Mouse (Mus musculus) lung, postnatal 0 days (tissue): ENCODE results near the gene Cadps2. TPM values are rescaled to one million over a fixed set of nuclear protein-coding genes. Genes with fewer than 3 reads are reported as not detected.

Experiments
- ATAC-seq: fragments of 200-750 bp; cut with Nextera tagmentation; 2 replicates; pipeline ENCODE4 v1.8.0; 2017; ENCODE audit warnings: moderate library complexity
- DNase-seq: peaks from one replicate; pipeline ENCODE4 v3.0.0-alpha.2; 2016; ENCODE audit warnings: low spot score
- H3K27ac ChIP-seq: fragments of 300-500 bp; sonication (generic); 2 replicates; pipeline ENCODE4 v1.5.1; 2014; ENCODE audit warnings: antibody characterized with exemption, mild to moderate bottlenecking, low read length, mixed read lengths
- H3K27me3 ChIP-seq: fragments of 300-500 bp; sonication (generic); replicated peaks from 2 replicates; pipeline ENCODE4 v1.6.1; 2014; ENCODE audit warnings: low read length, mixed read lengths; ENCODE audit not compliant: insufficient read depth
- H3K36me3 ChIP-seq: fragments of 300-500 bp; sonication (generic); 2 replicates; pipeline ENCODE4 v1.6.1; 2014; ENCODE audit warnings: low read length, mixed read lengths; ENCODE audit not compliant: insufficient read depth
- H3K4me1 ChIP-seq: fragments of 300-500 bp; sonication (generic); 2 replicates; pipeline ENCODE4 v1.6.1; 2014; ENCODE audit warnings: antibody characterized with exemption, low read depth, low read length, mixed read lengths; ENCODE audit not compliant: insufficient read depth
- H3K4me2 ChIP-seq: fragments of 300-500 bp; sonication (generic); replicated peaks from 2 replicates; pipeline ENCODE4 v1.6.1; 2014; ENCODE audit warnings: low read depth, mild to moderate bottlenecking, low read length, moderate library complexity, mixed read lengths
- H3K4me3 ChIP-seq: fragments of 300-500 bp; sonication (generic); 2 replicates; pipeline ENCODE4 v1.5.1; 2014; ENCODE audit warnings: low read depth, low read length
- H3K9ac ChIP-seq: fragments of 300-500 bp; sonication (generic); replicated peaks from 2 replicates; pipeline ENCODE4 v1.6.1; 2014; ENCODE audit warnings: low read depth, mild to moderate bottlenecking
- H3K9me3 ChIP-seq: fragments of 300-500 bp; sonication (generic); 2 replicates; pipeline ENCODE4 v1.6.1; 2016; ENCODE audit warnings: low read length, mixed read lengths
- CTCF ChIP-seq: IDR thresholded peaks from 2 replicates; pipeline ENCODE4 v1.5.1; 2016; ENCODE audit warnings: antibody characterized with exemption, mild to moderate bottlenecking
- EP300 ChIP-seq: IDR thresholded peaks from 2 replicates; pipeline ENCODE4 v1.6.1; 2016; ENCODE audit warnings: antibody characterized with exemption, mild to moderate bottlenecking, control low read depth
- WGBS: fragments of 180-500 bp; shearing (Covaris S2); extraction: QIAGEN DNeasy Blood & Tissue Kit; methylation state at CpG from one replicate; pipeline ENCODE4 v1.1.7; 2014; 5-methylcytosine and 5-hydroxymethylcytosine counted together
- polyA plus RNA-seq: library from polyadenylated mRNA; unstranded; fragments of >200 nt; fragmentation: Nextera tagmentation; extraction: Ambion mirVana; gene quantifications from 2 replicates; pipeline ENCODE4 v1.2.1, GENCODE M21; 2015

Cadps2 gene
- polyA plus RNA-seq, 1 experiment from 2014 or later, result 8.0 TPM

DNA sequence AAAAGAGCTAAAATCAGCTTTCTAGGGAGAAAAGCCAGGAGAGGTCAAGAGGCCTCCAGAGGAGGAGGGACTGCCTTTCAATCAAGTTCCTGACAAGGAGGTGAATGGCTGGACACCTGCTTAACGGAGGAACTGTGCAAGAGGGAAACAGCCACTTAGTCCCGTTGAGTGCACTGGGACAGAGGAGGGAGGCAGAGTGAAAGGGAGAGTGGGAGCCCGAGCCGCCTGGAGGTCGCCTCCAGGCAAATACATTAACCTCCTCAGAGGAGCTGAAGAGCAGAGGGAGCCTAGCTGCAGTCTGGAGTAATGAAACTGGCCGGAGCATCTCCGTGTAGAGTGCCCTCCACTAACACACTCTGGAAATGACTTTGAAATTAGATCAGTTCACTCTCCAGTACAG, 485.7 kb downstream of the Cadps2 start:
- Histone ChIP-seq H3K27ac (no peak overlapping the region), H3K36me3 (no peaks in the 10 kb centered on the region), H3K9me3 (no peaks in the 10 kb centered on the region), H3K4me2 (no peak overlapping the region), H3K27me3 (no peaks in the 10 kb centered on the region), H3K4me3 (no peak overlapping the region), H3K9ac (no peak overlapping the region), H3K4me1 (no peaks in the 10 kb centered on the region)
- DNase-seq (peak; percentile 7), ATAC-seq (no peak)
- TF ChIP-seq CTCF, result no peak
- no peak for TF ChIP-seq EP300
- WGBS, result 8% methylated on average over 7 of the region's 7 CpGs

DNA sequence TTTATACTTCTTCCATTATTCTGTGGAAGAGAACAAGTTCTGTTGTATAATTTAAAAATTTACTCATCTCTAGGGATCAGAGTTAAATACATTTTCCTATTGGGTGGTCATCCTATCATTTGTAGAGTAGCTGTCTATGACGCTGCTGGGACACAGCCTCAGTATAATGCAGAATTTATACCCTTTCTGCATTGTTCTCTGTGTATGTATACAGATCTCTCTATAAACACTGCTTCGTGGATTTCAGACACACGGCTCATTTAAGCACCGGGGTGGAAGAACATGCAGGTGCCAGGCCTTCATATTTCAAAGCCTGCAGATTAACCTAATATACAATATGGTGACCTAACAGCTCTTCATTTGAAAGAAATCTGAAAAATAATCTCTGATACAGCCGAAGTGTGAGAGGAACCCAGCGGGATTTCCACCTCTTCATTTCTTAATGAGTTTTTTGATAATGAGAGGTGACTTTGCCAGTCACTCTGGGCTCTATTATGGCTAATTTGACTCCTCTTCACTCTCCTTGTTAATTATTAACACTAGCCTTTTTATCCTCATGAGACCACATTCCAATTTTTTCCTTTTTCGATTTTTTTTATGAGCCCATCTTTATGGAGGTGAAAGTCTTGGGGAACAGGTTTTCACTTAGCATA, 501.7 kb downstream of the Cadps2 start:
- Histone ChIP-seq H3K27me3 (no peaks in the 10 kb centered on the region), H3K9me3 (no peaks in the 10 kb centered on the region), H3K4me1 (no peaks in the 10 kb centered on the region), H3K36me3 (no peaks in the 10 kb centered on the region), H3K27ac (no peak overlapping the region), H3K9ac (no peak overlapping the region), H3K4me3 (no peak overlapping the region), H3K4me2 (no peak overlapping the region)
- DNase-seq (no peak), ATAC-seq (no peak)
- no peak for TF ChIP-seq CTCF
- TF ChIP-seq EP300, result no peak
- WGBS, result 60% methylated on average over 7 of the region's 7 CpGs

DNA sequence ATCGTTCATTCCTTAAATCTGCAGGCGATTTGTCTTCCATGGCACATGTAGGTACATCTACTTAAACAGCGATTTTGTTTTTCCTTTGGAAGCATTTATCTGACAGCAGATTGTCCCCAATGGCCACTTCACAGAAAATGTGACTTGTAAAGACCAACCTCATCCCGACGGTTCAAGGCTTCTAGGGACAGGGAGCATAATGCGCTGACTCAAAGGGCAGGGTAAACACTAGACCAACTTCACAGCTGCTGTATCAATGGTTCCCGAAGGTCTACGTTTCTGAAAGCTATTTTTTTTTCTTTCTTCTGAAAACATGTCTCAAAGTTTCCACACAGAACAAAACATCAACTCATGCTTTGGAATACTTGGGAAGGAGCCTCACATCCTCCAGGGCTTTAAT, 524.3 kb downstream of the Cadps2 start:
- no peak overlapping the region for H3K9ac ChIP-seq
- 66% methylated on average over 8 of the region's 8 CpGs for WGBS
- H3K4me1 ChIP-seq, result no peaks in the 10 kb centered on the region
- no peak overlapping the region for H3K27ac ChIP-seq
- H3K4me3 ChIP-seq, result no peak overlapping the region
- no peaks in the 10 kb centered on the region for H3K9me3 ChIP-seq
- no peaks in the 10 kb centered on the region for H3K36me3 ChIP-seq
- ATAC-seq (no peak), DNase-seq (no peak)
- no peak overlapping the region for H3K4me2 ChIP-seq
- no peak for TF ChIP-seq EP300
- no peak for TF ChIP-seq CTCF
- H3K27me3 ChIP-seq, result no peaks in the 10 kb centered on the region

DNA sequence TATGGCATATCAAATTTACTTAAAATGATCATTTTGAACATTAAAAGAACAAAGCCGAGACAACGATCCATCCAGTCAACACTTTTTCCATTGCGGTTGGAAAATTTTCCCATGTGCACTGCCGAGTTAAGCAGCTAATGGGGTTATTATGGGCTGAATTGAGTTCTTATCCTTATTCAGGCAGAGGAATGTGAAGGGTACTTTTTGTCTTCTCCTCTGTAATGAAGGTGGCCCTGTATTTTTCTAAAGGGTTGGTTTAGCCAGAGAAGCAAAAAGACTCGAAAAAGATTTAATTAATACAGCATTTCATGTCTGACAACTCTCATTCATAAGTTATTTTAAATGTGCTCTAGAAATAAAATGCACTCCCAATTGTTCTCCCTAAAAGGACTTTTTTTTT, 524.9 kb downstream of the Cadps2 start:
- TF ChIP-seq EP300 (no peak), CTCF (no peak)
- H3K36me3 ChIP-seq, result no peaks in the 10 kb centered on the region
- WGBS, result 75% methylated on average over 5 of the region's 5 CpGs
- H3K9ac ChIP-seq, result no peak overlapping the region
- no peak overlapping the region for H3K4me3 ChIP-seq
- no peaks in the 10 kb centered on the region for H3K9me3 ChIP-seq
- no peaks in the 10 kb centered on the region for H3K27me3 ChIP-seq
- DNase-seq (no peak), ATAC-seq (no peak)
- no peak overlapping the region for H3K27ac ChIP-seq
- H3K4me1 ChIP-seq, result no peaks in the 10 kb centered on the region
- H3K4me2 ChIP-seq, result no peak overlapping the region

DNA sequence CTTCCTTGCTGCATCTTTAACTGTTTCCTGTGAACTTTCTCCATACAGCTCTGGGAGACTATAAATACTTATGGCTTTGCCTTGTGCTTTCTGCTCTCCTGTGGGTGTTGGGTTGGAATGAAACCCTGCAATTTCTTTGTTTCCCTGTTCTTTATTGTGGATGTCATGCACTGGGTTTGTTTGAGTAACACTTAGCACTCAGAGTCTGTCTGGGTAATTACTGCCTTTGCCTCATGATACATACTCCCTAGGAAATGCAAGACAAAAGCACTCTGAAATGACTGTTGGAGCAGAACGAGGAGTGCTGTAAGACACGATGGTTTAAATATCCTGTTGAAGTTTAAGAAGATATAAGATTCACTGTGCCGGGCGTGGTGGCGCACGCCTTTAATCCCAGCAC, 533.2 kb downstream of the Cadps2 start:
- DNase-seq (no peak), ATAC-seq (no peak)
- H3K27ac ChIP-seq, result no peak overlapping the region
- no peak for TF ChIP-seq EP300
- TF ChIP-seq CTCF, result no peak
- H3K36me3 ChIP-seq, result no peaks in the 10 kb centered on the region
- no peak overlapping the region for H3K4me2 ChIP-seq
- H3K9me3 ChIP-seq, result no peaks in the 10 kb centered on the region
- H3K27me3 ChIP-seq, result no peaks in the 10 kb centered on the region
- H3K4me3 ChIP-seq, result no peak overlapping the region
- H3K9ac ChIP-seq, result no peak overlapping the region
- 84% methylated on average over 6 of the region's 6 CpGs for whole genome bisulfite sequencing
- H3K4me1 ChIP-seq, result no peaks in the 10 kb centered on the region

DNA sequence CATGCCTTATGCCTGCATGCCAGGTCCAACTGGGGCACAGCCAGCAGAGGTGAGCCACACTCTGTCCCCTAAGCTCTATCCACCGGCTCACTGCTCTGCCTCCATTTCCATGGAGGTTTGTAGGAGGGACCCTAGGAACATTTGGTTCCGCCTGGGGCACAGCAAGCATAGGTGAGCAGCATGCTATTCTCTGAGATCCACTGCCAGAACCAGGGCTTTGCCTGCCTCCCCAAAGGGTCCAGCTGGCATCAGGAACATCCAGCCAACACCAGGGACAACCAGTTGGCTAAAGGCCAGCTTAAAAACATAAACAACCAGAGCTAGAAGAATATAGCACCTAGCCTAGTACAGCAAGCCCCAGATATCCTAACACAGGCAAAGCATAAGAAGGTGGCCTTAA, 540.6 kb downstream of the Cadps2 start:
- Histone ChIP-seq H3K9ac (no peak overlapping the region), H3K4me1 (no peaks in the 10 kb centered on the region), H3K27ac (no peak overlapping the region), H3K4me3 (no peak overlapping the region), H3K9me3 (no peaks in the 10 kb centered on the region), H3K36me3 (no peaks in the 10 kb centered on the region), H3K4me2 (no peak overlapping the region), H3K27me3 (no peaks in the 10 kb centered on the region)
- TF ChIP-seq EP300 (no peak), CTCF (no peak)
- ATAC-seq (no peak), DNase-seq (no peak)
- WGBS, result 76% methylated on average over 2 of the region's 2 CpGs

DNA sequence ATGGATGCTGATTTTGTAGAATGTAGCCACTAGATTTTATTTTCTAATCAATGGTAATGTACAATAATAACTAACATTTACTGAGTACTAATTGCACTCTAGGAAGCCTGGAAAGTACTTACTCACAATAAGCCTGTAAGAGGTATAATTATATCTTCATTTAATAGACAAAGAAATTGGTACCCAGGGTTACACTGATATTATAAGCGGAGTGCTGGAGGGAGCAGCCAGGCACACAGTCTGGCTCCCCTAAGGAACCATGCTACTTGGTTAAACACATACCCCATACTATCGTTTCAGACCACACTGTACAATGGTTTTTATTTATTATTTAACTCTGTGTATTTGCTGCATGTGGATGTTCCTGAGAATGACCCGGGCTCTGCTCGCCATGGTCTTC, 544.5 kb downstream of the Cadps2 start:
- no peaks in the 10 kb centered on the region for H3K36me3 ChIP-seq
- H3K9me3 ChIP-seq, result no peaks in the 10 kb centered on the region
- no peak overlapping the region for H3K27ac ChIP-seq
- no peak overlapping the region for H3K4me2 ChIP-seq
- H3K4me3 ChIP-seq, result no peak overlapping the region
- ATAC-seq, result no peak
- WGBS, result 83% methylated on average over 4 of the region's 4 CpGs
- no peak for DNase-seq
- H3K27me3 ChIP-seq, result no peaks in the 10 kb centered on the region
- TF ChIP-seq EP300 (no peak), CTCF (no peak)
- no peaks in the 10 kb centered on the region for H3K4me1 ChIP-seq
- no peak overlapping the region for H3K9ac ChIP-seq
